Mouse (Mus musculus): ENCODE results near the gene Ttc28. TPM values are rescaled to one million over a fixed set of nuclear protein-coding genes. Genes with fewer than 3 reads are reported as not detected.

The Ttc28 gene
- polyA plus RNA-seq, 1 experiment from 2014 or later = 17.6 TPM

DNA sequence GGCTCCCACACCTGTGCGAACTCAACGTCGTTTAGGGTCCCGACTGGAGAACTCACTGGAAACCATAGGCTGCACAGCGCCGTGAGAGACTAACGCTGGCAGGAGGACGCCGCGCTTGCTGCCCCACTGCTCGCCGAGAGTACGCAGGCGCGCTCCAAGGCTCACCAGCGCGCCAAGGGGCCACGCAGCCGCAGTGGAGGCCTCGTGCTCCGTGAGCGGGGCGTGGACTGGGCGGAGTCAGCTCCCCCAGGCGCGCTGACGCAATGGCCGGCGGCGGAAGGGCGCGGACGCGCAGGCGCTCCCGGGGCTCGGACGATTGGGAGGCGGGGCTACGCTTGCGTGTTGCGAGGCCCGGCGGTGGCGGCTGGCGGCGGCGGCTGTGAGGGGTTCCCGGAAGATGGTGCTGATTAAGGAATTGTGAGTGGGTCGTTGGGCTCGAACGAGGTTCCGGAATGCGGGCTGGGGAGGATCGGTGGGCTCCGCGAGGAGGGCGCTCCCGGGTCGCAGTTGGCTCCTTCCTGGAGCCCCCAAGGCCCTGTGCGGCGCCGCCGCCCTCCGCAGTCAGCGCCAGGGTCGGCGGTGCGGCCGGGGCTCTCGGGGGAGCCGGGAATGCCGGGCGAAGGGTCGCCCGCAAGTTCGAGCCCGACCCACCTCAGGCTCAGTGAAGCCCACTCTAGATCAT is 451.0 kb downstream of the Ttc28 start, which contains the start of gene Pitpnb:
Pitpnb (plus strand) TSS at position 347 of the 682 bp plus-strand sequence.
- peak; percentile 98 for ATAC-seq (ENCODE audit: low FRiP score, low read depth)
- 0 out of 2 replicates have a peak, but pooled peaks cover 3% of the 10 kb centered on the region for H3K9me3 ChIP-seq
- H3K27me3 ChIP-seq = no peaks in the 10 kb centered on the region
- peaks cover 19% of the 10 kb centered on the region for H3K4me1 ChIP-seq
- peak within 1 kb of the TSS; percentile 95 for H3K9ac ChIP-seq
- peak within 1 kb of the TSS; percentile 74 for H3K27ac ChIP-seq
- peaks cover 23% of the 10 kb centered on the region for H3K36me3 ChIP-seq
- WGBS = under 1% methylated on average over 77 of the region's 78 CpGs
- H3K4me2 ChIP-seq (replicated peaks) = peak within 1 kb of the TSS; percentile 78
- H3K4me3 ChIP-seq = peak within 1 kb of the TSS; percentile 95

DNA sequence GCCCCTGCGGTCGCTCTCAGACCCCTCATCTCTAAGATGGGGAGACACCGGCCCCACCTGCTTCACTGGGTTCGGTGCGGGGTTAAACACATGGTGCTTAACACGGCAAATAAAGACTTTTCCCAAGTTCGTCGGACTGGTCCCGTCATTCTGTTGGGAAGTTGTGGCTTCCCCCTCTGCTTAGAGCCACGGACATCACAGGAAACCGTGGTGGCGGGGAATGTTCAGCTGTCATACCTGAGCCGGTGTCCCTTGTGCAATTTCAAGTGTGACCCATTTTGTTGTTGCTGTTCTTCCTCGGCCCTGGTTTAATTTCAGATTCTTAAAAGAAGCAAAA is 451.5 kb downstream of the Ttc28 start:
- H3K9ac ChIP-seq = peak overlapping the region; percentile 95
- H3K9me3 ChIP-seq = no peaks in the 10 kb centered on the region
- no peaks in the 10 kb centered on the region for H3K27me3 ChIP-seq
- peaks cover 19% of the 10 kb centered on the region for H3K4me1 ChIP-seq
- peaks cover 27% of the 10 kb centered on the region for H3K36me3 ChIP-seq
- ATAC-seq (ENCODE audit: low FRiP score, low read depth) = no peak
- H3K27ac ChIP-seq = peak overlapping the region; percentile 74; the same call in 1 of the 2 replicates
- under 1% methylated on average over 14 of the region's 14 CpGs for WGBS
- H3K4me2 ChIP-seq (replicated peaks) = peak overlapping the region; percentile 78
- H3K4me3 ChIP-seq = peak overlapping the region; percentile 95

DNA sequence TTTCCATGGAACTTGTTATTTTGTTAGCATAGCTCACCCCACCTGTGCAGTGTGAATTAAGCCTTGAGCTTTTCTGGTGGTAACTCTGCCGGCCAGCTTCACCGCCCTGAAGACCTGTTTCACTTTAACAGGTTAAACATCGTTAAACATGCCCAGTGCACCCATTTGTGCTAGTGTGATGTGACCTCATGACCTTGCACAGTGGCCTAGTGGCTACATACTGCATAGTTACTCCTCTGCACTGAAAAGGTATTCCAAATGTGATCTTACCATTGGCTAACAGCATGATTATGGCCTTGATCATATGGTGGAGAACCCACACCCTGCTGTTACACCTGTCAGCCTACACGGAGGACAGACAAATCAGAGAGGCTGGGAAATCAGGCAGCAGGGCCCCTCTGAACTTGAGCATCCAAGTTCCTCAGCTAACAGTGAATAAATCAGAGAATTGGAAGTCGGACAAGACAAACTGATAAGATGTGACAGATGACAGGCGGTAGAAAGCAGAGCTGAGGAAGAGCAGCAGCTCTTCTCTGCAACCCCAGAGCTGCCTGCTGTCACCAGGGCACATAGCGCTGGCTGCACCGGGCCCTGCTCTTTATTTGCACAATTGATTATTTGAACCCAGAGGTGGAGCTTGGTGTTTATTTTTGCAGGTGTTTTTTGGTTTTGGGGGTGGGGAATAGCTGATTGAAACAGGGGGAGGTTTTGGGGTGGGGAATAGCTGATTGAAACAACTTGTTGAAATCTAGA is 456.5 kb downstream of the Ttc28 start:
- Histone ChIP-seq H3K4me2 (replicated peaks) (no peak overlapping the region), H3K4me1 (peaks cover 13% of the 10 kb centered on the region), H3K4me3 (no peak overlapping the region), H3K9me3 (no peaks in the 10 kb centered on the region), H3K27ac (no peak overlapping the region), H3K36me3 (peaks cover 69% of the 10 kb centered on the region), H3K9ac (no peak overlapping the region), H3K27me3 (no peaks in the 10 kb centered on the region)
- no peak for ATAC-seq (ENCODE audit: low FRiP score, low read depth)
- 83% methylated on average over 8 of the region's 8 CpGs for WGBS

MicroRNAs within 50 kb of the gene (microRNA counts, 519-probe panel; counts per million panel counts)
- microRNA mmu-miR-701 = 2,211 counts per million, percentile 30 among the panel's probes with 10 or more counts

Small RNA genes lying within 50 kb of the gene (microRNA-seq; reads per million reads assigned to microRNA genes)
- 109 reads per million, percentile 54 among the genes with 10 or more reads in this experiment for gene Mir701

Other genes starting within 250 kb of the Ttc28 start
- gene Noc4l, start 226.4 kb upstream of the Ttc28 start, polyA plus RNA-seq (2015; fragmentation: Nextera tagmentation; extraction: Ambion mirVana) = 50.4 and 58.9 TPM in 2 replicates
- gene Ddx51, start 226.4 kb upstream of the Ttc28 start, polyA plus RNA-seq (2015; fragmentation: Nextera tagmentation; extraction: Ambion mirVana) = 22.4 and 28.8 TPM in 2 replicates
- 45.6 and 58.6 TPM in 2 replicates for gene Ep400, start 109.1 kb upstream of the Ttc28 start, polyA plus RNA-seq (2015; fragmentation: Nextera tagmentation; extraction: Ambion mirVana)
- 33.0 and 33.5 TPM in 2 replicates for gene Pus1, start 99.1 kb upstream of the Ttc28 start, polyA plus RNA-seq (2015; fragmentation: Nextera tagmentation; extraction: Ambion mirVana)
- 21.5 and 22.8 TPM in 2 replicates for gene Ulk1, start 69.7 kb upstream of the Ttc28 start, polyA plus RNA-seq (2015; fragmentation: Nextera tagmentation; extraction: Ambion mirVana)
- 26.5 and 30.1 TPM in 2 replicates for gene Hscb, start 40.0 kb upstream of the Ttc28 start, polyA plus RNA-seq (2015; fragmentation: Nextera tagmentation; extraction: Ambion mirVana)
- 20.7 and 23.6 TPM in 2 replicates for gene Chek2, start 39.8 kb upstream of the Ttc28 start, polyA plus RNA-seq (2015; fragmentation: Nextera tagmentation; extraction: Ambion mirVana)

Measured in limb, embryonic 13.5 days (tissue).